Mouse (Mus musculus): ENCODE measurements around the gene Slc38a10.

DNA sequence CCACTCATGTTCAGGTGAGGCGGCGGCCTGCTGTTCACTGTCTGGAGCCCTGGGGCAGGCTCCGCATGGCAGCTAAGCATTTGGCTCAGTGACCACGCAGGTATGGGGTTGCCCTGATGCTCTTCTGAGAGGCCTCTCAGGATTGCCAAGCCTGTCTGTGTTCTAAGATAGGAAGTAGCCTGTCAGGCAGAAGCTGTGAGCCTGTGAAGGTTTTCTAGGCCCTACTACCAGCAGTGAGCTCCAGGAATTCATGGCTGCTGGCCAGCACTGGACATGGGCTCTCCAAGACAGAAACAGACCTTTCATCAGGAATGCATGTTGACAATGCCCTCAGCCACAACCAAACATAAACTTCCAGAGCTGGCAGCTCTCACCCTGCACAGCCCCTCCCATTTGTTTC, 39.0 kb downstream of the Slc38a10 start:
- TF ChIP-seq CTCF (IDR thresholded peaks at IDR 0.05; ENCODE audit: low read depth, low read length) = no peak
- no peak for TF ChIP-seq POLR2A (IDR thresholded peaks at IDR 0.05; ENCODE audit: insufficient read depth, low read length)

Data from ES-Bruce4 (cell line).